Mouse (Mus musculus) cerebellum, adult (tissue): ENCODE data around the gene Fam129b.
A peak's percentile ranks its signal among the peaks of the same experiment; 100 is the strongest.

Source experiments
- ATAC-seq: cut with Nextera tagmentation; 2 replicates; pipeline ENCODE4 v1.9.2; 2017; ENCODE audit warnings: mild to moderate bottlenecking, moderate library complexity, mixed read lengths; ENCODE audit not compliant: insufficient number of reproducible peaks, low FRiP score, low TSS enrichment

Gene Fam129b

DNA sequence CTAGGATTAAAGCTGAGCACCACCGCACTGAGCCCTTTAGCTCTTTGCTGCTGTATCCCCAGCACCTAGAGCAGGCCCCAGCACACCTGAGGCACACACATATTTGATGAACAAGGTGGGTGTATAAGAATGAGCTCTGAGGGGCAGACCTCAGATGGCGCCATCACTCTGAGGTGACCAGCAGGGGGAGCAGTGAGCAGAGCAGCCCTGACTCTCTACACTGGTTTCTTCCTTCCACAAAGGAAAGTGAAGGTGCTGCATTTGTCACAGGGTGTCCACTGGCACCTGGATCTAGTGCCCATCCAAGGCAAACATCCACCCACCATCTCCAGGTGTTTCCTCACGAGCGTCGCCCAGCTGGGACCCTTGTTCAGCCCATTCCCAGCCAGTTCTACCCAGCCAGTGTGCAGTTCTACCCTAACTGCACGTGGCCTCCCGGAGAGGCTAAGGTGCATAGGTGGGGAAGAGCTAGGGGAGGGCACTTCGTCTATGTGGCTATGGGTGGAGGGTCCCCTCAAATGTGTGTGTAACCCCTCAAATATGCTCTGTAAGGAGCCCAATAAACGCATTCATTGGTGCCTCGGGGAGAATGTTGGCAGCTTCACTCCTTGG lies 16.8 kb upstream of the Fam129b start:
- ATAC-seq: no peak

DNA sequence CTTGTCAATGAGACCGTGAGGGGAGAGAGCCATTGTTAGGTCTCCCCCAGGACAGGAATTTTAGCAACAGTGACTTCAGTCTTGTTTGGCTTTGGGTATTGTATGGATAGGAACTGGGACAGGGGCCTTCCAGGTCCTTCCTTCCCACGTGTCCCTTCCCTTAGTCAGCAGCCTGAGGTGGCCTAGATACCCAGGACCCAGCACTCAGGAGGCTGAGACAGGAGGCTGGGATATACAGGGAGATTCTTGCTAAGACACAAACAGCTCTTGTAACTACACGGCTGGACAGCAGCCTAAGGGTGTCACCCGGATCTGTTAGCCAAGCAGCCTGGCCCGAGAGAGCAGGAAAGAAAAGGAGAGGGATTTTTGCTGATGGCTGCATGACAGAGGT lies 16.3 kb upstream of the Fam129b start:
- no peak for ATAC-seq

DNA sequence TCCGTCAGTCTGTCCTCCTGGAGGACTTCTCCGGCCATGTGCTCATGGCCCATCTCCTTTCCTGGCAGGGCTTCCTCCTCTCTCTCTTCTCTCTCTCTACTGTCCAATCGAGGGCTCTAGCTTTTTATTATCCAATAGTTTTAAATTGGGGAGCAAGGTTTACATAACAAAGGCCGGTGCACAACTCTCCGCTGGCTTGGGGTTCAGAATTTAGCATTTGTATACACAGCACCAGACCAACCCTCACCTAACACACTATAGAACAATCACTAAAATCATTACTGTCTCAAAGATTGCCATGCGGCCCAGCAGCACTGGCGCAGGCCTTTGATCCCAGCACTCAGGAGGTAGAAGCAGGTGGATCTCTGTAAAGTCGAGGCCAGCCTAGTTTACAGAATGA lies 15.1 kb upstream of the Fam129b start:
- no peak for ATAC-seq

DNA sequence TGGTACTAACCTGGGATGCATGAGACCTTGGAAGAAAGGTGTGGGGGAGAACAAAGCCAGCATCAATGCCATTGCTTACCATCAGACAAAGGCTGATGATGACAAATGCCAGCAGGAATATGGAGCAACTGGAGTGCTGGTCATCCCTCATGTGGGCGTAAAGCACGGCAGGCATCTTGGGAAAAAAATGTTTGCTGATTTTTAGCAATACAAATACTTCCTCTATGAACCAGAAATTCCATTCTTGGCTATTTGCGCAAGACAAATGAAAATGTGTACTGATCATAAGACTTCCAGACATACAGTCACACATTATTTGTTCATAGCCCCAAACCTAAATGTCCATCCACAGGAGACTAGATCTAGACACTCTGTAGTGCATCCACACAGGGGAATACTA lies 12.6 kb upstream of the Fam129b start:
- no peak for ATAC-seq

DNA sequence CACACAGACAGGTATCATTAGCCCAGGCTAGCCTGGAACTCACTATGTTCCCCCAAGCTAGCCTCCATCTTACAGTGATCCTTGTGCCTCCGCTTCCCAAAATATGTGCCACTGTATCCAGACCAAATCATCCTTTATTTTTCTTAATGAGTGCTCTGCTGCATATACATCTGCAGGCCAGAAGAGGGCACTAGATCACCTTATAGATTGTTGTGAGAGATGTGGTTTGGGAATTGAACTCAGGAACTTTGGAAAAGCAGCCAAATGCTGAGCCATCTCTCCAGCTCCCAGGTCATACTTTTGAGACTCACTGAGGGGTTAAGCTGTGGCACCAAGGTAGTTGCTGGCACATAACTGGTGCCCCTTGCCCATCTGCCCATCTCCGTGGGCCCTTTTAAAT lies 11.2 kb upstream of the Fam129b start:
- ATAC-seq: no peak

DNA sequence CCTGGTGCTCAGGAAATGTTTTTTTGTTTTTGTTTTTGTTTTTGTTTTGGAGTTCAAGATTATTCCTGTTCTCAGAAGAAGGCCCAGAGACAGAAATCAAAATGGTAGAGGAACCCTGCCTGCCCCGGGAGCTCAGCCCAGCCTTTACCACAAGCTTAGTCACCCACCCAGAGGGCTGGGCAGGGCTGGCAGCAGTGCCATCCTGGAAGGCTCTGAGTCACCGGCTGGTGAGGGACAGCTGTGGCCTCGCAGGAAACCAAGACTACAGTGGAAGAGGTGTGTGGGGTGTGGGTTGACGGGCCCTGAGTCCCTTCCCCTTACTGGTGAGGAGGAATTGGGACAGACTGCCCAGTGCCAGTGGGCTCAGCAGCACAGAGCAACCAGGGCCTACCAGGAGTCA lies 8.6 kb upstream of the Fam129b start:
- ATAC-seq: no peak

DNA sequence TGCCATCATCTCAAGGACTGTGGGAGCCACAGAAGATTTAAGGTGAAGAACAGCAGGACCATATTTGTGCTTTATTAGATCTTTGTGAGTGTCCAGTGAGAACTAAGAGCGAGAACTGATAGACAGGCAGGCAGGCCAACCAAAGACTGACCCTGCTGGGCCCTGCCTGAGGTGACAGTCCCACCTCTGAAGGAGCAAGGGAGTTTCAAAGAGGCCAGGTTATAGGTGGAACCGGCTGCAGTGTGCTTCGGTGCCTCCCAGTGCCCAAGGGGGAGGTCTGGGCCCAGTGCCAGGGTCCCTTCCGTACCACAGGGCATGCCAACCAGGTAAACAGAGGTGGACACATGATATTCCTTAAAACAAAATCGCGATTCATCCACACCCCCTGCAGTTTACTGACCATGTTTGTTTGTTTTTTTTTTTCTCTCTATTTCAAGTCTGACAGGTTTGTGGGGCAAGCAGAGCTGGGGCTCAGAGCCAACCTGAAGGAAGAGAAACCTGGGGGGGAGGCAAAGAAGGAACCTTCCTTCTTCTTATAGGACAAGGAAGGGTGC lies 6.1 kb upstream of the Fam129b start:
- no peak for ATAC-seq

DNA sequence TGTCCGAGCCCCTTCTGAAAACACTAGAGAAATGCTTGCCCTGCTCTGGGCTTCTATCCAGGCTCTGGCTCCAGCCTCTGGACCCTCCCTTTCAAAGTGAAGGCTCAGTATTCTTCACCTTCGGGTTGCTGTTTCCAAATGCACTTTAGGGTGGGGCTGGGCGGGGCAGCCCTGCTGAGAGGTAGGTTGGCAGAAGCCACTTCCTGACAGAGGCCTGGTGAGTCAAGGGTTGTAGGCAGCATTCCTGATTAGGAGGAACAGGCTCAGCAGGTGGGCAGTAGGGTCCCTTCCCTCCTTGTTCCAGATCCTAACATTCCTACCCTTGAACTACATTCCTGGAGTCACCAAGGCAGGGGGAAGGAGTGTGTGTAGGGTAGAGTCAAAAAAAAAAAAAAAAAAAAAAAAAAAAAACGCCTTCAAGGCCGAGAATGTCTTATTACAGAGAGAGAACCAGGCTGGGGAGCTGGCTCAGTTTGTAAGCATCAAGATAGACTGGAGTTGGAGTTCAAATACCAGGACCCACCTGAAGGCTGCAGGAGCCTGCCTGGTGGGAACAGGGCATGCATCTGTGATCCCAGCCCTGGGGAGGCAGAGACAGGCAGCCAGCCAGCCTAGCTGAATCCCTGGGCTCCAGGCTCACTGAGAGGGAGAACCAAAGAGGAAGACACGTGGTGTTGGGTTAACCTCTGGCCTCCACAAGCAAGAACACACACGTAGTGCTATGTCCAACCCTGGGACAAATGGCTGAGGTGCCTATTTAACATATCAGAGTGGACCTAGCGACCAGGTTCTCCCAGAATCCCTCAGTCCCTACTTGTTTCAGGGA lies 5.4 kb upstream of the Fam129b start:
- ATAC-seq: no peak

DNA sequence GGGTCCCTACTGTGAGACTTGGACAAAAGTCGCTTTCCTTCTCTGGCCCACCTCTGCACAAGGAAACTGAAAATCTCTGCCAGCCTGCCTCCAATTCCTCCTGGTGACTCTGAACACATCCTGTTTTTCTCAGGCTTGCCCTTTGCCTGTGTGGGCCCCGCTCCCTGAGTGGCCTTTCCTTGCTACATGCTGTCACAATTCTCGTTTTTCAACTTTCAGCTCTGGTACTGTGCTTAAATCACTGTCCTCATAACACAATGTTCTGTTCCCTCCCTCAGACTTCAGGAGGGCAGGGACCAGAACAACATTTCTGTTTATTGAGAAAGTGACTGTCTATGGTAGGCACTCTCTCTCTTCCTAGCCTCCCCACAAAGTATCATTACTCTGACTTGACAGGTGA lies 1.8 kb upstream of the Fam129b start:
- ATAC-seq: no peak

DNA sequence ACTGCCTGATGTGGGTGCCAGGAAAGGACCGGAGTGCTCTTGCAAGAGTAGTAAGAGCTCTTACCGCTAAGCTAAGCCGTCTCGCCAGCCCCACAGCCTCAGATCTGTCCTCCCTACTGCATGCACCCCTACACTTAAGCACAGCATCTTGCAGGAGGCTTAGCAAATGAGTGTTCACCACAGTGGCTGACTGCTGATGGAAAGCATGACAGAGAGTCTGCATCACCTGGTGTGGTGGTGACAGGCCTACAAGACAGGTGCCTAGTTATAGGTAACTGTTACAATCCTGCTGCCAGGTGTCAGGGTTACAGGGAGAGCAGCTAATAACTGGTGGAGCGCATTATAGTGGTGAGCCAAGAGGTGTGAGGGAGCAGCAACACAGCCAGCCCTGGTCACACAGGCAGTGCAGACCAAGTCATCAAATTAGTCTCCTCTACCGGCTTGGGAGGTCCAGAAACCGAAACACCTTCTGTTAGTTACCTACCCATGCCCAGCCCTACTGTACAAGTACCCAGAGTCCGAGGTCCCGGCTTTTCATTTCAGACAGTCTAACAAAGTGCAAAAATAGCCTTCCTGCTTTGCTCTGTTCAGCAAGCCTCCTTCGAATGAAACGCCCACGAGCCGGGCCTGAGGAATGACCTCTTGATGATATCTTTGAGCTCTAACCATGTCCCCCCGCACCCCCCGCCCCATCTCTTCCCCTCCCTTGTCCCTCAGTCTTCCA lies 801 bp upstream of the Fam129b start:
- no peak for ATAC-seq

DNA sequence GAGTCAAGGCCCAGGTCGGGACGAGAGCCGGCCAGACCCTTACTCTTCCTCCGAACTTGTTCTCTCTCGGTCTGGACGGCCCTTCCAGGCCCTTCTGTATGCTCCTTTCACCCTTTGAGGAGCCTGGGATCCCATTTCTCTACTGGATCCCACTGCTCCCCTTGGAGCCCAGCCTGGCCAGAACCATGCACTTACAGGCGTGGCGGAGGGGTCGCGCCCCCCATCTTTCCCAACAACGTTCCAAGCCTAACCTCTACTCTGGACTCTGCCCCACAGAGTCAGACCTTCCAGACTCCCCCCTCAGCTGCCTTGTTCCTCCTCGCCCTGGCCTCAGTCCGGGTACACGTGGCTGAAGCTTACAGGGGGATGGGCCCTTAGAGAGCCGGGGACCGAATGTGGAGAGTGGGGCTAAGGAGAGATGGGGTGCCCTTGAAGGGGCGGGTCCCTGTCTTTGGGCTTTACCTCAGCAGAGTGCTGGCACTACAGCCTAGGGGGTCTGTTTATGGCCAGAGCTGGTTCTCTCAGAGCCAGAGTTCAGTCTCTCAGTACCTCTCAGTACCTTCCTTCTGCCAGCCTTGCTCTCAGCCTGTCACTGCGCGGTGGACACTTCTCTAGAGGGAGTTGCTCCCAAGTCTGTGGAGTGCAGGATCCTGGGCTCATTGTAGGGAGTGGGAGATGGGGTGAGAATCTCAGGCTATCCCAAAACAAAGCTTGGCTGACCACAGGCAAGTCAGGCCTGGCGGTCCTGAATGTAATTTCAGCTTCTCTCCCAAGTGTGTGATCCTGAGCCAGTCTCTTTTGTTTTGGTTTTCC lies 782 bp downstream of the Fam129b start:
- ATAC-seq: 0 out of 2 replicates have a peak, but pooled peaks have one; percentile 21

DNA sequence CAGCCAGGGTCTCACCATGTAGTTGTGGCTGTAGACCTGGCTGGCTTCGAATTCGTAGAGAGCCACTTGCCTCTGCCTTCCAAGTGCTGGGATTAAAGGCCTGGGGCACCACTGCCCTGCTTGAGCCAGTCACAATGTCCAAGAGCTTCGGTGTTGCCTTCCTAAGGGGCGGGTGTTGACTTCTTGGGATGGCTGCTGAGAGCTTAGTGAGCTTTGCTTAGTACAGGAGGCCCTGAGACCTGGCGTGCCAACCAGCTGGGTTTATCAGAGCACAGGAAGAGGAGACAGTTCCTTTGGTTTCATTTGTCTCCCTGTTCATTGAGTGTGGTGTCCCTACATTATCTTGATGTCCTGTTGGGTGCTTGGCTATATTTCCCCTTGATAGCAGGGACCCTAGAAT lies 1.4 kb downstream of the Fam129b start:
- no peak for ATAC-seq

DNA sequence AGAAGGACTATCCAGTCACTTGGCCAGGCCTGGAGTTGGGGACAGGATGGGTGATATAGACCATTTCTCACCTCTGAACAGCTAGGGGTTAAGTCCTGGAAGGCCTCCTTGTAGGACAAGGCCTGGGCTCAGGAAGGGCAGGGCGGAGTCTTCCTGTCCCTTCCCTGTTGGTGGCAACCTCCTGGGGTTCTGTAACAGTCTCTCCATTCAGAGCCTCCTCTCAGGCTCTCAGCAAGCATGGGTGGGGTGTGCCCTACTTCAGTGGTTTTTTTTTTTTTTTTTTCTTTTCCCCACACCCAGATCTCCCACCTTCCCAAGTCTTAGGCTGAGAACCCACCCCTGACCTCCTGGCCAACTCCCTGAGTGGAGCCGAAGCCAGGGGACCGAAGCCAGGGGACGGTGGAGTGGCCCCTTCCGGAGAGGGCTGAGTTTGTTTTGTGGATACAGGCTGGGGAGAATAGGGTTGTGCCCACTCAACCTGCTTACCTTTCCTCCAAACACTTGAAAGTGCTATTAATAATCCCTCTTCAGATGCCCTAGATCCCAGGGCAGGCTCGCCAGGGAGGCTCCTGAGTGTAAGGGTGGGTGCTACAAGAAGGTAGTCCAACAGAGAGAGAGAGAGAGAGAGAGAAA lies 2.0 kb downstream of the Fam129b start:
- no peak for ATAC-seq

DNA sequence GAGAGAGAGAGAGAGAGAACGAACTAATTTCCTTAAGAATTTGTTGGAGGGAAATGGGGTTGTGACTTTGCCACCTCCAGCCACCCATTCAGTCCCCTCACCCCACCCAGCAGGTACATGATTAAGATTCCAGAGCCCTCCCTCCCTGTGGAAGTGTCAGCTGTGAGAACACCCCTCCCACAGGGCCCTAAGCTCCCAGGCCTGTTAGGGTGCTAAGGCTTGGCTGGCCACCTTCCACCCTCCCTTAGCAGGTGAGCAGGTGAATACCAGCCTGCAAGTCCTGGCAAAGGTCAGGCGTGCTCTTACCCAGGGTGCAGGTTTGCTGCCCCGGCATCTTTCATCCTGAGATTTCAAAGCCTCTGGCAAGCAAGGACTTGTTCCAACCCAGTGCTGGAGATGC lies 2.5 kb downstream of the Fam129b start:
- ATAC-seq: no peak

DNA sequence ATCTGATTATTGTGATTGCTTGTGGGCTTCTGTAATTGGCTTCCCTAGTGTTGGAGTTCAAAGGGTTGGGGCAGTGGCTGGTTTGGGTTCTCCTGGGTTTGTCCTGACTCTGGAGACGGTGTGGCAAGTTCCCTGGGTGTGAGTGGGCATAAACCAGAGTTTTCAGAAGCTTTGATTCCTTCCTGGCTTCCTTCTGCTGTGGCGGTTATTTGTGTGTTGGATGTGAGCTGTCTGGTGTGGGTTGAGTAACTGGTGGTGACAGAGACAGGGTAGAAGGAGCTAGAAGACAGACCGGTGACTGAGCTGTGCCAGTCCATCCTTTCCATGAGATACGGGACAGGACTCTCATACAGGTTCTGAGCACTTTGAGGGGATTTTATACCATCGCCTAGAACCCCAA lies 3.7 kb downstream of the Fam129b start:
- no peak for ATAC-seq

DNA sequence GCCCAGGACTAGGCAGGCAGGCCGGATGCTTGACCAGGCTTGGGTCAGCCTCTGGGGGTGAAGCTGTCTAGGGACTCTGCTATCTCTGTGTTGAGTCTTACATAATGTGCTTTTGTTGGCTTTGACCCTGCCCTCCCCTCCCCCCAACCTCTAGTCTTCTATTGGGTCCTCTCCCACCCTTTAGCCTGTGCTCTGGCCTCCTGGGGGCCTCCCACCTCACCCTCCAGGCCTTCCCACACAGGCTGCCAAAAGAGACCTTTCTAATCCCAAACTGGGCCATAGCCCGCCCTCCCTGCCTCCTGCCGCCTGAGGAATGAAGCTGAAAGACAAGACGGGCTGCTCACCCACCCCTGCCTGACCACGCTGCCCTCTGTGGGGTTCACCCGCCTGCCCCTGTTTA lies 5.1 kb downstream of the Fam129b start:
- ATAC-seq: no peak

DNA sequence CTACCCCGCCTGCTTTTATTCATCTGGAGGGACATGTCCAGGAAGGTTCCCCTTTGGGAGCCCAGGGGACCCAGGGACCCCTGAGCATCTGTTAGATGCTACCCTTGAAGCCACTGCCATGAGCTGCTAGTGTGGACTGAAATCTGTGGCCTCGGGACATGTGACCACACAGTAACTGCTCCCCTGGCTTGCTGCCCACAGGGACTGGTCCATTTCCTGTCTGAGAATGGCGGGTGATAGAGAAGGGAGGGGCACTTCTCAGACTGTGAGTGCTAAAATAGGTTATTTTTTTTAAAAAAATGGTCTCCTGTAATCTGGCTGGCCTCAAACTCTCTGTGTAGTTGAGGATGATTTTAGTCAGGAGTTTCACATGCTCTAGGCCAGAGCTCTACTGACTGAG lies 5.8 kb downstream of the Fam129b start:
- ATAC-seq: no peak

DNA sequence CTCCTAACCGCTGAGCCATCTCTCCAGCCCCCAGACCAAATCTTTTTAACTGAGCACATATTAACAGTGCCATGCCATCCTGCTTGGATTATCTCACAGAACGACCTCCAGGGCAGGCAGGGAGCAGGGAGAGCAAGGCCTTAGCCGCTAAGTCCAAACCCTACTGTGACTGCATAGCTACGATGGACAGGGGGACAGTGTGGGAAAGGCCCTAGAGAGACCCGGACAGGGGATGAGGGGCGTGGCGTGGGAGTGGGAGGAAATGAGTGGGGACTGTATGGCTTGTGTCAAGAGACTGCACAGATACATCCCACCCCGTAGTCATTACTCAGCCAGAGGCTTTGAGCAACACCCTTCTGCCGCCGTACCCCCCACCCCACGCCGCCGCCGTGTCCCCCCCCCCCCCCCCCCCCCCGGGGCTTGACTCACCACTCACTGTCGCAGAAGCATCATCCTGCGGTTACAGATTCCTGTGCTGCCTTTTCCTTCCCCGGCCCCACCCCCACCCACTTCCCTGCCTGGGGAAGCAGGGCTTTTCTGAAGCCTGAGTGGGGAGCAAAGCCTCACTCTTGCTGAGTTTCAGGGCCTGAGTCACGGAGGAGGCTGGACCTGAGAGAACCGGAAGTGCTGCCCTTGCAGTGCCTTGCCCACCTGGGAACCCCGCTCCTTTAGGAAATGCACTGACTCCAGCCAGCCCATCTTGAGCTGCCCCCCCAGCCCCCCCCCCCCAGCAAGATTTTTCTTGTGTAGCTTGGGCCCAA lies 6.5 kb downstream of the Fam129b start:
- ATAC-seq: no peak

DNA sequence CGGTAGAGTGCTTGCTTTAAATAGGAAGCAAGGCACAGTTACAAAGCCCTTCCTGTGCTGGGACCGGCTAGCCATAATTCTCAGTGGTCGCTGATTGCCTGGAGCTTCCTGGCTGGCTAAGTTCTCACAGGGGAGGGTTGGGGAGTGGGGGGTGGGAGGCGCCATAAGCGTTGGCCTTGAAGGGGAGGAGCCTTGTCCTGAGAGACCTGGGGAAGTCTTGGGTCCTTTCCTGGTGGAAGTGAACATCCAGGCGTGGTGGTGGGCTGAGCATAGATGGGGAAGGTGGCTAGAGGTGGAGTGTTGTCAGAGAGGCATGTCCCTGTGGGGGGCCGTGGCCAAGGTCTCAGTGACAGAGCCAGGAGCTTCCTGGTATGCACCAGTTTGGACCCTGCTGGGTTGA lies 8.8 kb downstream of the Fam129b start:
- no peak for ATAC-seq
